Mouse (Mus musculus) heart, adult 18-20 months (tissue): Measurements from ENCODE around the gene Olfr846. TPM values are rescaled to one million over a fixed set of nuclear protein-coding genes. Genes with fewer than 3 reads are reported as not detected.

Experiments used
- DNase-seq, 2 experiments: peaks; one replicate each; pipeline ENCODE4 v3.0.0; 2021 to 2022; ENCODE audit warnings: mixed read lengths in 1 of 2
- long read RNA-seq, 2 experiments: library from polyadenylated mRNA; stranded (forward); transcript quantifications; one replicate each; pipeline ENCODE4 v2.0.0; 2021
- total RNA-seq, 2 experiments: library from RNA; stranded (reverse); gene quantifications; 2 replicates each; pipeline ENCODE4 v1.2.3; 2021

Olfr846 gene
- not detected for total RNA-seq
- long read RNA-seq, experiment 1, result 0 reads
- long read RNA-seq, experiment 2, result 0 reads

DNA sequence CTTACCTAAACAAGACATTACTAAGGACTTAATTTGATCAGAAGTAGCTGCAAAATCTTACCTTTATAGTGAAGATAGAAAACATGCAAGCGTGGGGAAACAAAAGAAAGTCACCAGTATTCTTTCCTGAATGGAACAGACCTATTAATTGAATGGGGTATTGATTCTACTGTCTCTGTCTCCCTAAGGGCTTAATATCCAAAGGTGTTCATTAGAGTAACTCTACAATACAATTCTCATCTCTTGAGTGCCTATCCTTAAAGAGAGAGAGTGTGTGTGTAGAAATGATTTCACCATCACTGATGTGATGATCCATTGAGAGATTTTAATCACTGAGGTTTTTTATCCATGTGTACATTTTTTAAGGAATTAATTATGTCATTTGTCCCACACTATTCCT lies at the start of gene Olfr846:
TSS of gene Olfr846 (minus strand) at position 101 of the 400 bp plus-strand sequence.
- DNase-seq, result no peak

DNA sequence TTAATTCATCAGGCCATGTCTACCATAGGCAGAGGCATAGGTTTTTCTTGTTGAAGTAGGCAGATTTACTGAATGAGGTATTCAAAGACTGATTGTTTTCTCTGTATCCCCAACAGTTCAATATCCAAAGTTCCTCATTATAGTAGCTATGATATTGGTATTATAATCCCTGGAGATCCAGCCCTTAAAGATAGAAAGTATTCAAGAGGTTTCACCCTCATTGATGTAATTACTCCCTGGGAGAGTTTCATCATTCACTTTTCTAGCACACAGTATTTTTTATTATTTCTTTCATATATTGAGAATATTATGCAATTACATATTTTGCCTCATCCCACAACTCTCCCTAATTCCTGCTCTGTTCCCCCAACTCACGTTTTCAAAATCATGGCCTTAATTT lies 14.8 kb upstream of the Olfr846 start, which contains the start of gene Olfr847:
TSS of gene Olfr847 (minus strand) at position 101 of the 400 bp plus-strand sequence.
- no peak for DNase-seq

DNA sequence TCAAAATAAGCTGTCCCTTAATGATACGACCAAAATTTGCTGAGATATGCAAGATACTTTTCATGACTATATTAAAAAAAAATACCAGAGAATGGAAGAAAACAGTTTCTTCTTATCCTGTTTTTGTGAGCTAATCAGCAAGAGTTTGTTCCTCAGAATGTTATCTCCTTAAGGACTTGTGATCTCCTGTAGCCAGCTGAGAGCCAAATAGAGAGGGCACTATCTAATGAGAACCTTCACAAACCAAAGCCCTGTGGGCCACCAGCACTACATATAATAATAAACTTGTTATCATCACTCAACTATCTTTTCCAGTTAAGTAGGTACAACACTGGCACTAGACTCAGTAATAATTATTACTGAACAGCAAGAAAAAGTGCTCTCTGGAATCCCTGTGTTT lies 27.6 kb downstream of the Olfr846 start, which contains the start of gene Olfr845:
TSS of gene Olfr845 (plus strand) at position 301 of the 400 bp plus-strand sequence.
- DNase-seq, result no peak

DNA sequence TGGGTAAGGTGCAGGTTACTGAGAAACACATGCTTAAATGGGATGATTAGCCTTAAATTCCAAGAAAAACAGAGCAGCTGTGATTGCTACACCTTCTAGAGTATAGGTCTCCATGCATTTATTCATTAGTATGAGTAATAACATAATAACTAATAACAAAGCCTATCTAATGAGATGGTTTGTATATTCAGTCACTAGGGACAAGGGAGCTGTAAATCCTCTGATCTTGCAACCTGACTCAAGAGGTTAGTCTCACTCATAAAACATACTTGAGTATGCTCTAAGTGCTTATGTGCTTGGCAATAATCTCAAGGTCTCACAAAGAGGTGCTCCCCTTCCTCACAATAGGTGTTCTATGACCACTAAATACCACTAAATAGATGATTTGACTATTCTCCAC lies 47.8 kb downstream of the Olfr846 start, which contains the start of gene Olfr844:
TSS of gene Olfr844 (plus strand) at position 301 of the 400 bp plus-strand sequence.
- DNase-seq, result no peak

Other genes starting within 250 kb of the Olfr846 start
- gene Olfr836, start 243.6 kb downstream of the Olfr846 start, total RNA-seq, result not detected
- gene Olfr837, start 227.7 kb downstream of the Olfr846 start, total RNA-seq, result not detected
- under 1 TPM in 1 of 2 experiments, not detected in 1; 0.03 TPM for gene Olfr839-ps1, start 186.7 kb downstream of the Olfr846 start, total RNA-seq
- not detected for gene Olfr843, start 112.0 kb downstream of the Olfr846 start, total RNA-seq
- not detected for gene Olfr844, start 47.7 kb downstream of the Olfr846 start, total RNA-seq
- gene Olfr845, start 27.5 kb downstream of the Olfr846 start, total RNA-seq, result not detected
- not detected for gene Olfr847, start 14.7 kb upstream of the Olfr846 start, total RNA-seq
- not detected for gene Olfr849, start 76.3 kb upstream of the Olfr846 start, total RNA-seq
- not detected for gene Olfr850, start 114.2 kb upstream of the Olfr846 start, total RNA-seq
- not detected for gene Olfr851, start 129.3 kb upstream of the Olfr846 start, total RNA-seq
- not detected for gene Olfr853, start 177.1 kb upstream of the Olfr846 start, total RNA-seq
- not detected for gene Olfr854, start 203.4 kb upstream of the Olfr846 start, total RNA-seq
- not detected for gene Olfr855, start 218.6 kb upstream of the Olfr846 start, total RNA-seq